Comparison of ENCODE assay signal across 8 mouse cellular contexts in genomic region chr5:34242224-34242963, GRCm38 (mm10). TPM values are rescaled to one million over a fixed set of nuclear protein-coding genes. Genes with fewer than 3 reads are reported as not detected.
DNase-seq lines count a peak whose midpoint lies in the region; ATAC-seq and TF ChIP-seq lines count a peak whose summit lies in the region.

No protein-coding gene starts in this region.

- no peaks in the 10 kb centered on the region for H3K9me3 ChIP-seq in lung, embryonic 14.5 days (ENCODE audit: low read depth, low read length)
- no peaks in the 10 kb centered on the region for H3K9me3 ChIP-seq in liver, embryonic 15.5 days (replicated peaks)

- TF ChIP-seq CTCF in lung, embryonic 14.5 days (IDR thresholded peaks at IDR 0.05; ENCODE audit: low read depth) = no peak
- no peak for TF ChIP-seq CTCF in lung, adult 2 months (IDR thresholded peaks at IDR 0.05; ENCODE audit: insufficient read depth, low read length)

- H3K4me2 ChIP-seq in lung, embryonic 14.5 days = peak overlapping the region; percentile 38; the same call in 1 of the 2 replicates
- no peak overlapping the region for H3K4me2 ChIP-seq in liver, embryonic 15.5 days

- H3K4me3 ChIP-seq in lung, embryonic 14.5 days (ENCODE audit: low read depth, low read length) = no peak overlapping the region
- H3K4me3 ChIP-seq in lung, adult 2 months (replicated peaks; ENCODE audit: extremely low read depth, low read depth, low read length) = no peak overlapping the region
- H3K4me3 ChIP-seq in liver, embryonic 15.5 days (replicated peaks) = no peak overlapping the region

- TF ChIP-seq POLR2A in lung, adult 2 months (IDR thresholded peaks at IDR 0.05; ENCODE audit: borderline replicate concordance, extremely low read depth, low read depth, low read length) = no peak

- H3K27ac ChIP-seq in lung, embryonic 14.5 days (ENCODE audit: low read depth) = peak overlapping the region; percentile 2; the same call in 1 of the 2 replicates
- H3K27ac ChIP-seq in liver, embryonic 15.5 days (replicated peaks) = 0 out of 2 replicates have a peak overlapping the region, but pooled peaks have one; percentile 14

- 6% methylated on average over 15 of the region's 15 CpGs for WGBS in lung, embryonic 14.5 days
- 8% methylated on average over 15 of the region's 15 CpGs for WGBS in lung, adult 2 months
- WGBS in liver, embryonic 15.5 days (ENCODE audit: insufficient replicate concordance) = 10% methylated on average over 15 of the region's 15 CpGs

- ATAC-seq in lung, embryonic 14.5 days (ENCODE audit: insufficient read depth) = peak; percentile 54
- ATAC-seq in liver, embryonic 15.5 days (ENCODE audit: insufficient read depth) = no peak

- no peaks in the 10 kb centered on the region for H3K27me3 ChIP-seq in lung, embryonic 14.5 days (ENCODE audit: insufficient read depth, low read length)
- H3K27me3 ChIP-seq in liver, embryonic 15.5 days = no peaks in the 10 kb centered on the region

- peak; percentile 68 for DNase-seq in lung, embryonic 14.5 days
- no peak for DNase-seq in lung, adult 2 months
- DNase-seq in embryo, embryonic 10.5 days (ENCODE audit: low spot score) = peak; percentile 38
- DNase-seq in heart, adult 9 months (ENCODE audit: low spot score in 2 of 2) = peak; percentile 68 to 69
- peak; percentile 16 to 24 for DNase-seq in kidney, postnatal 36 days
- DNase-seq in right cerebral cortex, postnatal 14 days = peak; percentile 62
- DNase-seq in spleen, postnatal 36 days (ENCODE audit: low spot score in 2 of 2) = no peak

- peaks cover 3% of the 10 kb centered on the region; the same call in 1 of the 2 replicates for H3K4me1 ChIP-seq in lung, embryonic 14.5 days (ENCODE audit: insufficient read depth)
- peaks cover 10% of the 10 kb centered on the region for H3K4me1 ChIP-seq in lung, adult 2 months (ENCODE audit: control insufficient read depth, insufficient read depth, low read length)
- no peaks in the 10 kb centered on the region for H3K4me1 ChIP-seq in liver, embryonic 15.5 days (replicated peaks)

- H3K36me3 ChIP-seq in lung, embryonic 14.5 days (ENCODE audit: insufficient read depth) = no peaks in the 10 kb centered on the region
- no peaks in the 10 kb centered on the region for H3K36me3 ChIP-seq in liver, embryonic 15.5 days (replicated peaks)

- no peak overlapping the region for H3K9ac ChIP-seq in lung, embryonic 14.5 days
- H3K9ac ChIP-seq in liver, embryonic 15.5 days = no peak overlapping the region

RNA-seq across cellular contexts. Expression of gene Zfyve28, which starts 45.9 kb away (rescaled TPM):
- polyA plus RNA-seq in lung, embryonic 14.5 days (2014; fragmentation: Nextera tagmentation; extraction: Ambion mirVana) = 0.21 and 0.38 TPM in 2 replicates
- 4.5 and 6.4 TPM in 2 replicates for polyA plus RNA-seq in lung, adult 2 months (2012; rRNA removed)
- polyA plus RNA-seq in liver, embryonic 15.5 days (2015; fragmentation: Nextera tagmentation; extraction: Ambion mirVana) = 0.07 TPM in 1 of 2 replicates, not detected in the other

RNA-seq across cellular contexts. Expression of gene Cfap99, which starts 46.0 kb away (rescaled TPM):
- polyA plus RNA-seq in lung, embryonic 14.5 days (2014; fragmentation: Nextera tagmentation; extraction: Ambion mirVana) = not detected in 2 replicates
- 1.3 and 1.8 TPM in 2 replicates for polyA plus RNA-seq in lung, adult 2 months (2012; rRNA removed)
- polyA plus RNA-seq in liver, embryonic 15.5 days (2015; fragmentation: Nextera tagmentation; extraction: Ambion mirVana) = not detected in 2 replicates

RNA-seq across cellular contexts. Expression of gene Mxd4, which starts 54.9 kb away (rescaled TPM):
- 47.6 and 50.8 TPM in 2 replicates for polyA plus RNA-seq in lung, embryonic 14.5 days (2014; fragmentation: Nextera tagmentation; extraction: Ambion mirVana)
- 318 and 340 TPM in 2 replicates for polyA plus RNA-seq in lung, adult 2 months (2012; rRNA removed)
- 5.7 and 6.3 TPM in 2 replicates for polyA plus RNA-seq in liver, embryonic 15.5 days (2015; fragmentation: Nextera tagmentation; extraction: Ambion mirVana)

Comparison
In these comparisons a context has a peak if more than half of its experiments do, and no peak if none do; other contexts are left out.
1. DNase-seq: peak in lung, embryonic 14.5 days (single experiment), embryo, embryonic 10.5 days (single experiment), heart, adult 9 months (2 of 2), kidney, postnatal 36 days (2 of 2) and right cerebral cortex, postnatal 14 days (single experiment); none in lung, adult 2 months (single experiment) and spleen, postnatal 36 days (0 of 2).